ENCODE assay signal across 17 mouse cellular contexts in genomic region chr11:100198666-100199065, GRCm38 (mm10). TPM values are rescaled to one million over a fixed set of nuclear protein-coding genes. Genes with fewer than 3 reads are reported as not detected.
DNase-seq lines count a peak whose midpoint lies in the region; ATAC-seq and TF ChIP-seq lines count a peak whose summit lies in the region.
"Had no signal": no experiment of that assay in that cellular context is flagged by ENCODE, and none has a peak within 500 bp of the region (broad histone marks: within the 10 kb centered on the region; RNA-seq: fewer than 3 reads in every experiment).

No protein-coding gene starts in this region.

- no peak overlapping the region for H3K4me3 ChIP-seq in kidney, embryonic 16.5 days (ENCODE audit: low read length)
- no peak overlapping the region for H3K4me3 ChIP-seq in gastrocnemius, adult 2 months
- H3K4me3 ChIP-seq: hindbrain, embryonic 10.5 days; lung, embryonic 15.5 days; midbrain, embryonic 13.5 days had no signal

- peak; percentile 20 to 21 for DNase-seq in layer of hippocampus, adult 8-10 months (ENCODE audit: low spot score in 2 of 2)
- DNase-seq in layer of hippocampus, adult 9-10 months (ENCODE audit: low spot score) = no peak
- DNase-seq in 3T3-L1 (ENCODE audit: low read depth, low spot score) (peak; percentile 93), R1 (ENCODE audit: low read depth, low spot score) (peak; percentile 80)
- DNase-seq in fibroblast of lung, adult 2 months (ENCODE audit: low read depth) = peak; percentile 75
- no peak for DNase-seq in gastrocnemius, adult 2 months
- DNase-seq in yolk sac, embryonic 10.5 days (ENCODE audit: low spot score) = no peak
- DNase-seq: kidney, adult 18-20 months; thymus, postnatal 25 days had no signal

- no peak overlapping the region for H3K27ac ChIP-seq in kidney, embryonic 16.5 days (ENCODE audit: low read length)
- H3K27ac ChIP-seq in gastrocnemius, adult 2 months = no peak overlapping the region
- H3K27ac ChIP-seq: hindbrain, embryonic 10.5 days; lung, embryonic 15.5 days; midbrain, embryonic 13.5 days had no signal

- no peaks in the 10 kb centered on the region for H3K27me3 ChIP-seq in kidney, embryonic 16.5 days (ENCODE audit: insufficient read depth, low read length)
- H3K27me3 ChIP-seq: lung, embryonic 15.5 days; midbrain, embryonic 13.5 days had no signal

- intact Hi-C loops in gastrocnemius, adult 2 months (cut with DNase I) = no loop called here

- H3K9me3 ChIP-seq in kidney, embryonic 16.5 days (ENCODE audit: low read length) = no peaks in the 10 kb centered on the region
- H3K9me3 ChIP-seq: hindbrain, embryonic 10.5 days; lung, embryonic 15.5 days; midbrain, embryonic 13.5 days had no signal

- no peak overlapping the region for H3K4me2 ChIP-seq in kidney, embryonic 16.5 days (replicated peaks; ENCODE audit: low read depth, low read length)
- H3K4me2 ChIP-seq: lung, embryonic 15.5 days; midbrain, embryonic 13.5 days had no signal

- no peaks in the 10 kb centered on the region for H3K4me1 ChIP-seq in kidney, embryonic 16.5 days (ENCODE audit: insufficient read depth, low read length)
- H3K4me1 ChIP-seq: hindbrain, embryonic 10.5 days; lung, embryonic 15.5 days; midbrain, embryonic 13.5 days had no signal

- 82% methylated on average over 4 of the region's 4 CpGs for WGBS in kidney, embryonic 16.5 days

- H3K36me3 ChIP-seq in kidney, embryonic 16.5 days (ENCODE audit: insufficient read depth, low read length) = no peaks in the 10 kb centered on the region
- H3K36me3 ChIP-seq: hindbrain, embryonic 10.5 days; lung, embryonic 15.5 days; midbrain, embryonic 13.5 days had no signal

- TF ChIP-seq CTCF in gastrocnemius, adult 2 months (IDR thresholded peaks at IDR 0.05) = no peak

- no peak for ATAC-seq in kidney, embryonic 16.5 days (ENCODE audit: low FRiP score, low TSS enrichment)
- ATAC-seq: midbrain, embryonic 13.5 days had no signal

- no peak overlapping the region for H3K9ac ChIP-seq in kidney, embryonic 16.5 days (replicated peaks; ENCODE audit: low read length)
- H3K9ac ChIP-seq: lung, embryonic 15.5 days; midbrain, embryonic 13.5 days had no signal

RNA-seq across cellular contexts. Expression of gene Krt9, which starts 5.6 kb away (rescaled TPM):
- total RNA-seq in layer of hippocampus, adult 8-10 months (2022) = 1 to 10 TPM; 3.4 to 5.7 (median 3.8) TPM
- polyA plus RNA-seq in kidney, embryonic 16.5 days (2015; fragmentation: Nextera tagmentation; extraction: Ambion mirVana) = not detected in 2 replicates
- not detected for total RNA-seq in gastrocnemius, adult 2 months (2021)
- polyA plus RNA-seq: hindbrain, embryonic 10.5 days; lung, embryonic 15.5 days; midbrain, embryonic 13.5 days had no signal

RNA-seq across cellular contexts. Expression of gene Krt14, which starts 8.7 kb away (rescaled TPM):
- not detected for total RNA-seq in layer of hippocampus, adult 8-10 months (2022)
- polyA plus RNA-seq in kidney, embryonic 16.5 days (2015; fragmentation: Nextera tagmentation; extraction: Ambion mirVana) = 0.90 and 1.7 TPM in 2 replicates
- total RNA-seq in gastrocnemius, adult 2 months (2021) = not detected
- polyA plus RNA-seq: cortical plate, adult 2 months had no signal

RNA-seq across cellular contexts. Expression of gene Krt16, which starts 50.0 kb away (rescaled TPM):
- not detected for total RNA-seq in layer of hippocampus, adult 8-10 months (2022)
- not detected in 2 replicates for polyA plus RNA-seq in kidney, embryonic 16.5 days (2015; fragmentation: Nextera tagmentation; extraction: Ambion mirVana)
- total RNA-seq in gastrocnemius, adult 2 months (2021) = not detected
- polyA plus RNA-seq: cortical plate, adult 2 months; gonadal fat pad, adult 2 months; hindbrain, embryonic 10.5 days; limb, embryonic 11.5 days; lung, embryonic 15.5 days; midbrain, embryonic 13.5 days; neural tube, embryonic 14.5 days had no signal

RNA-seq across cellular contexts. Expression of gene Krt19, which starts 50.2 kb away (rescaled TPM):
- under 1 TPM in 3 of 4 experiments, not detected in 1; 0.22 to 0.59 (median 0.43) TPM for total RNA-seq in layer of hippocampus, adult 8-10 months (2022)
- 96.4 and 105 TPM in 2 replicates for polyA plus RNA-seq in kidney, embryonic 16.5 days (2015; fragmentation: Nextera tagmentation; extraction: Ambion mirVana)
- under 1 TPM in 1 of 2 experiments, not detected in 1; 0.20 TPM for total RNA-seq in gastrocnemius, adult 2 months (2021)

Comparison
In these comparisons a context has a peak if more than half of its experiments do, and no peak if none do; other contexts are left out.
1. DNase-seq: peak in layer of hippocampus, adult 8-10 months (2 of 2), 3T3-L1 (single experiment), R1 (single experiment) and fibroblast of lung, adult 2 months (single experiment); none in layer of hippocampus, adult 9-10 months (single experiment), gastrocnemius, adult 2 months (single experiment) and yolk sac, embryonic 10.5 days (single experiment).
2. RNA of gene Krt9, which starts 5.6 kb away (total RNA-seq): 3.4 to 5.7 TPM in layer of hippocampus, adult 8-10 months; not detected in gastrocnemius, adult 2 months; every median in the first group is over 4 times any median in the second.